Mouse (Mus musculus) stomach, embryonic 16.5 days (tissue): ENCODE data around the gene Itgb6. TPM values are rescaled to one million over a fixed set of nuclear protein-coding genes. Genes with fewer than 3 reads are reported as not detected.

Experiments used
- ATAC-seq: fragments of 200-750 bp; cut with Nextera tagmentation; 2 replicates; pipeline ENCODE4 v1.8.0; 2017; ENCODE audit warnings: moderate number of reproducible peaks, moderate TSS enrichment; ENCODE audit not compliant: insufficient read depth, low FRiP score
- H3K27ac ChIP-seq: fragments of 300-500 bp; sonication (generic); 2 replicates; pipeline ENCODE4 v1.5.1; 2014; ENCODE audit warnings: low read length
- H3K27me3 ChIP-seq: fragments of 300-500 bp; sonication (generic); 2 replicates; pipeline ENCODE4 v1.6.1; 2014; ENCODE audit warnings: low read length, control low read depth, mixed read lengths; ENCODE audit not compliant: control insufficient read depth, insufficient read depth
- H3K36me3 ChIP-seq: fragments of 300-500 bp; sonication (generic); 2 replicates; pipeline ENCODE4 v1.6.1; 2014; ENCODE audit warnings: low read length; ENCODE audit not compliant: control insufficient read depth, insufficient read depth
- H3K4me1 ChIP-seq: fragments of 300-500 bp; sonication (generic); 2 replicates; pipeline ENCODE4 v1.6.1; 2014; ENCODE audit warnings: low read length, control low read depth, mixed read lengths; ENCODE audit not compliant: control insufficient read depth, insufficient read depth
- H3K4me2 ChIP-seq: fragments of 300-500 bp; sonication (generic); 2 replicates; pipeline ENCODE4 v1.6.1; 2014; ENCODE audit warnings: low read depth, low read length, mixed read lengths
- H3K4me3 ChIP-seq: fragments of 300-500 bp; sonication (generic); replicated peaks from 2 replicates; pipeline ENCODE4 v1.5.1; 2014; ENCODE audit warnings: mild to moderate bottlenecking, low read length
- H3K9ac ChIP-seq: fragments of 300-500 bp; sonication (generic); 2 replicates; pipeline ENCODE4 v1.6.1; 2014; ENCODE audit warnings: low read length
- H3K9me3 ChIP-seq: fragments of 300-500 bp; sonication (generic); replicated peaks from 2 replicates; pipeline ENCODE4 v1.6.1; 2016; ENCODE audit warnings: low read length, control low read depth; ENCODE audit not compliant: control insufficient read depth
- WGBS: fragments of 180-500 bp; shearing (Covaris S2); extraction: QIAGEN DNeasy Blood & Tissue Kit; methylation state at CpG from one replicate; pipeline ENCODE4 v1.1.7; 2014; 5-methylcytosine and 5-hydroxymethylcytosine counted together
- polyA plus RNA-seq: library from polyadenylated mRNA; unstranded; fragments of >200 nt; fragmentation: Nextera tagmentation; extraction: Ambion mirVana; gene quantifications from 2 replicates; pipeline ENCODE4 v1.2.1, GENCODE M21; 2015

Itgb6 gene
- polyA plus RNA-seq, 1 experiment from 2014 or later = 16.4 TPM

DNA sequence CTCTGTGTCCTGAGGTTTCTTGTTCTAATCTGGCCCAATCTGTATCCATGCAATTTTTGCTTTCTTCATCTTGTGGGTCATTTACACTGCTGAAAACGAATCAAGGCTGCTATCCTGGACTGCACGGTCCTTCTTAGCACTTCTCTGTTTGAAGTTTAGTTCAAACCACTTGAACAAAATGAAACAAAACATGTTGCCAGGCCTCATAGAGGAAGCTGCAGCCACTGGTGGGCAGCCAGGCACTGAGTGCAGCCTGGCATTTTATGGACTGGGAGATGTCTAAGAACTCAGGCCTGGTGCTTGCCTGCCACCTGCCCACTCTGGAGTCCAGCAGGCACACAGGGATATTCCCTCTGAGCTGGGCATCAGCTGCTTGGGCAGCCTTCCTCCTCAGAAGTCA, 39.9 kb downstream of the Itgb6 start:
- no peak overlapping the region for H3K4me2 ChIP-seq
- no peaks in the 10 kb centered on the region for H3K4me1 ChIP-seq
- H3K27ac ChIP-seq = no peak overlapping the region
- 74% methylated on average over 2 of the region's 2 CpGs for WGBS
- H3K9me3 ChIP-seq = no peaks in the 10 kb centered on the region
- no peak overlapping the region for H3K9ac ChIP-seq
- H3K4me3 ChIP-seq = no peak overlapping the region
- H3K27me3 ChIP-seq = no peaks in the 10 kb centered on the region
- no peak for ATAC-seq
- no peaks in the 10 kb centered on the region for H3K36me3 ChIP-seq

DNA sequence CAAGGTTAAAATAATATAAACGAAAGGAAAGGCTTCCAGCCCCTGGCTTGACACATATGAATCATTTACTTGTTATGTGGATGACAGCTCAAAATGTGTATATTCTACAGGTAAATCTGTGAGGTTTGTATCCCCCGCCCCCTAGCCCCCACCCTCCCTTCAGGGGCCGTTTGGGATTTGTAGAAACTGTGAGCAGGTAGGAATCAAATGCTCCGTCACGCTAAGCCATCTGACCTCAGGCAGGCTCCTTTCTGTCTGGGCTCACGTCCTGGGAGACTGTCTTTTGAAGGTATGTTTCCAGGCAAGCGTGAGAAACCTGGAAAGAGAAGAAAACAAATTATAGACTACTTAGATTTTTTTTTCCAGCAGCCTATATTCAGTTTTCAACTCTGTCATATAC, 48.0 kb downstream of the Itgb6 start:
- WGBS = 51% methylated on average over 7 of the region's 7 CpGs
- no peak overlapping the region for H3K9ac ChIP-seq
- no peaks in the 10 kb centered on the region for H3K36me3 ChIP-seq
- no peak overlapping the region for H3K4me3 ChIP-seq
- H3K9me3 ChIP-seq = no peaks in the 10 kb centered on the region
- H3K4me2 ChIP-seq = no peak overlapping the region
- H3K27me3 ChIP-seq = no peaks in the 10 kb centered on the region
- ATAC-seq = no peak
- H3K27ac ChIP-seq = no peak overlapping the region
- H3K4me1 ChIP-seq = no peaks in the 10 kb centered on the region; the same call in 1 of the 2 replicates

GRCm38 (mm10) chr2:60672973-60673954, 49.2 kb downstream of the Itgb6 start:
- Histone ChIP-seq H3K9ac (peak overlapping the region; percentile 52), H3K9me3 (no peaks in the 10 kb centered on the region), H3K4me2 (peak overlapping the region; percentile 45), H3K27ac (peak overlapping the region; percentile 86), H3K27me3 (no peaks in the 10 kb centered on the region), H3K4me3 (peak overlapping the region; percentile 45), H3K36me3 (no peaks in the 10 kb centered on the region), H3K4me1 (no peaks in the 10 kb centered on the region; the same call in 1 of the 2 replicates)
- 31% methylated on average over 17 of the region's 17 CpGs for WGBS
- peak; percentile 69; the same call in 1 of the 2 replicates for ATAC-seq

DNA sequence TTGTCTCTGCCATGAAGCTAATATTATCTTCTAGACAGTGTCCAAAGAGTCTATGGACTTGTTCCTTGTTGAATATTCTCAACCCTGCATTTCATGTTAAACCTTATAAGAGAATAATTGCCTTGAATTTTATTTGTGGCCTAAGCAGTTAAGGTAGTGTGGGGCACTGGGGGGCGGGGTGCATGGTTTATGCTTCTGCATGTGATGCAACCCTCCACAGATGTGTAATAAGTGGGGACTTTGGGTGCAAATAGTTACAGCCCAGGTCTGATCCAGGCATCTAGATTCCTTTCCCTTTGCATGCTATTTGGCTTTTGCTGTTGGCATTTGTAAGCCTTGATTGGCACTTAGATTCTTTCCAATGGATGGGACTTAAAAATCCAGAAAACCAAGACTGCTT, 51.2 kb downstream of the Itgb6 start:
- Histone ChIP-seq H3K4me2 (peak overlapping the region; percentile 45; the same call in 1 of the 2 replicates), H3K4me3 (no peak overlapping the region), H3K9me3 (no peaks in the 10 kb centered on the region), H3K9ac (no peak overlapping the region), H3K4me1 (no peaks in the 10 kb centered on the region; the same call in 1 of the 2 replicates), H3K27me3 (no peaks in the 10 kb centered on the region), H3K27ac (no peak overlapping the region), H3K36me3 (no peaks in the 10 kb centered on the region)
- WGBS = 84% methylated on average over 1 of the region's 1 CpGs
- ATAC-seq = no peak

DNA sequence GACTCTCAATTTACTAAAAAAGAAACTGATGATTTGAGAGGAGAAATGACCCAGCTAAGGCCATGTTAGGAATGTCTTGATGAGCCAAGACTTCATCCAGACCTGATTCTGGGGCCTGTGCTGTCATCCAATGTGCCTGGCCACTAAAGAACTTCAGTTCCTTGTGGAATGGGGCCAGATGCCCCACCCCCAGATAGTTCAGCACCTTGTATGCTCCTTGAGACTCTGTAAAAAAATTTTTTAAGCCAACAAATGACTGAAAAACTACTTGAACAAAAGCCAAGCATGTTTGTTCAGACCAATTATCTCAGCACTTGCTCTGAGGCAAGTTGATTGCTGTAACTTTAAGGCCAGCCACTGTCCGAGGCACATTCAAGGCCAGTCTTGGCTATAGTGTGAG, 59.4 kb downstream of the Itgb6 start:
- H3K27me3 ChIP-seq = no peaks in the 10 kb centered on the region
- no peak for ATAC-seq
- no peaks in the 10 kb centered on the region for H3K36me3 ChIP-seq
- no peaks in the 10 kb centered on the region for H3K4me1 ChIP-seq
- H3K27ac ChIP-seq = no peak overlapping the region; the same call in 1 of the 2 replicates
- H3K4me2 ChIP-seq = no peak overlapping the region
- 59% methylated on average over 1 of the region's 1 CpGs for WGBS
- H3K9me3 ChIP-seq = no peaks in the 10 kb centered on the region
- H3K4me3 ChIP-seq = no peak overlapping the region
- no peak overlapping the region for H3K9ac ChIP-seq

DNA sequence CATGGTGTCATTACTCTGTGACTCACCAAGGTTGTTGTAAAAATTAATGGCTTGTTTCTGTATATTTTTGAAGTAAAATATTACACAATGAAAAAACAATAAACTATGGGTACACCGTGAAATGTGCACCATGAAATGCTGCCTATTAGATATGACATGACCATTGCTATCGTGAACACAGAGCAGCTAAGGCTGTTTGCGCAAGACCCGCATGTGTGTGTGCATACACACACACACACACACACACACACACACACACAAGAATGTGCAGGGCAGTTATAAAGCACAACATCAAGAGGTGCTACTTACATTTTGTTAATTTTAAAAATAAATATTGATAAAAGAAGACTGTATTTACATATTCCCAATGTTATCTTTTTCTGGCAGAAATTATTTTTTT, 62.5 kb downstream of the Itgb6 start:
- Histone ChIP-seq H3K9ac (no peak overlapping the region), H3K27me3 (no peaks in the 10 kb centered on the region), H3K27ac (no peak overlapping the region), H3K4me3 (no peak overlapping the region), H3K4me2 (no peak overlapping the region), H3K9me3 (no peaks in the 10 kb centered on the region), H3K4me1 (no peaks in the 10 kb centered on the region), H3K36me3 (no peaks in the 10 kb centered on the region)
- ATAC-seq = no peak
- 79% methylated on average over 4 of the region's 4 CpGs for WGBS

DNA sequence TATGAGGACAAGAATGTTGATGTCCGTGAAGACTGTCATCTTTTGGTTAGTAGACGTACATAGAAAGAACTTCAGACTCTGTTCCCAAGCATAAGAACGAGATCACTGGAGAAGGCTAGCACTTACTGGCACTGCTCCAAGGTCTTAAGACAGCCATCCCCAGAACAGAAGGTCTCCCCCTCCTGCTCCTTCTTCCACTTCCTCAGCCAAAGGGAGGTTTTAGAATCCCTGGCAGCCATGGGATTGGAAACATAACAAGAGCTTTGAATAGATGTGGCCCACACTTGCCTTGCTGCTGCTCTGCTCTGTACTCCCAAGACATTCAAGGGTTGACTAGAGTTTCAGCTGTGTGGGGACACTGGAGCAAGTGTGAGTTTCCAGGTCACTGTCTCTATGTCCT, 63.5 kb downstream of the Itgb6 start:
- no peaks in the 10 kb centered on the region for H3K4me1 ChIP-seq

GRCm38 (mm10) chr2:60654828-60655227, 67.6 kb downstream of the Itgb6 start:
- no peak overlapping the region for H3K4me2 ChIP-seq
- no peaks in the 10 kb centered on the region for H3K4me1 ChIP-seq
- no peak overlapping the region for H3K27ac ChIP-seq
- no peak overlapping the region for H3K4me3 ChIP-seq
- WGBS = 45% methylated on average over 4 of the region's 4 CpGs
- H3K9me3 ChIP-seq = no peaks in the 10 kb centered on the region
- H3K36me3 ChIP-seq = no peaks in the 10 kb centered on the region
- no peak overlapping the region for H3K9ac ChIP-seq
- ATAC-seq = peak; percentile 95
- H3K27me3 ChIP-seq = no peaks in the 10 kb centered on the region

More for the DNA sequence above, 63.5 kb downstream of the Itgb6 start:
- WGBS = 60% methylated on average over 3 of the region's 3 CpGs
- ATAC-seq = no peak
- Histone ChIP-seq H3K4me3 (no peak overlapping the region), H3K36me3 (no peaks in the 10 kb centered on the region), H3K9me3 (no peaks in the 10 kb centered on the region), H3K9ac (no peak overlapping the region), H3K4me2 (no peak overlapping the region), H3K27ac (no peak overlapping the region), H3K27me3 (no peaks in the 10 kb centered on the region)

DNA sequence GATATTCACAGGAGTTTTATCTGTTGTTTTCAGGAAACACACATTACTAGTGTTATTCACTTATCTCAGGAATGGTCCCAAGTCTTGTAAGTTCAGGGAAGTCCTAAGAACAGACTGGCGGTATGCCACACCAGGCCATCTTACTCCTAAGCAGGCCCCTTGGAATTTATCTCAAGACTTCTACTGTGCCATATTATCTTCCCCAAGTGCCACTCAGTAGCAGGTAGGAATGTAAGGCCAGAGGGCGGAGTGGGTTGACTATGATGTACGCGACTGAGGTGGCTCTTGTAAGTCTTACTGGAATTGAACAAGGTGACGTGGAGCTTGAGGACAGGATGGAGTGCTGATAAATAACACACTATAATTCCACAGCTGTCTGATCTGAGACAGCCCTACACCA, 72.3 kb downstream of the Itgb6 start:
- no peak for ATAC-seq
- Histone ChIP-seq H3K9ac (no peak overlapping the region), H3K4me1 (no peaks in the 10 kb centered on the region), H3K9me3 (no peaks in the 10 kb centered on the region), H3K27me3 (no peaks in the 10 kb centered on the region), H3K27ac (no peak overlapping the region), H3K36me3 (no peaks in the 10 kb centered on the region), H3K4me2 (no peak overlapping the region), H3K4me3 (no peak overlapping the region)
- 88% methylated on average over 5 of the region's 5 CpGs for WGBS
